Mouse (Mus musculus) c-Kit-negative CD71-positive TER-119-positive erythroid progenitor cells, embryonic 14.5 days (primary cell): ENCODE measurements at regions not wholly inside any gene's neighbourhood (a gene's known extent, or its start where the extent isn't known, plus 50 kb on each side); places are given as distances from the start of the nearest gene placed in this dataset.
"Not testable (repeated sequence)": the region's sequence is repeated elsewhere in the genome, so short reads cannot be mapped to it uniquely, and the experiment has no call there.

Experiments used
- DNase-seq: peaks from one replicate; pipeline ENCODE4 v3.0.0-alpha.2; 2013; ENCODE audit warnings: low read depth, low spot score

- DNase-seq = no peak
Observed at GRCm38 (mm10) chr11:52460190-52460780, 64.1 kb downstream of the 9530068E07Rik start.

- not testable (repeated sequence) for DNase-seq
Observed at GRCm38 (mm10) chr11:52471128-52471527, 74.9 kb downstream of the 9530068E07Rik start.

GRCm38 (mm10) chr11:52480111-52480510 lies 83.9 kb downstream of the 9530068E07Rik start:
- DNase-seq = not testable (repeated sequence)

- not testable (repeated sequence) for DNase-seq
Observed at GRCm38 (mm10) chr11:52480694-52481093, 84.5 kb downstream of the 9530068E07Rik start.

GRCm38 (mm10) chr11:52483534-52483933 lies 87.3 kb downstream of the 9530068E07Rik start:
- DNase-seq = not testable (repeated sequence)

GRCm38 (mm10) chr11:52488538-52488937 lies 92.3 kb downstream of the 9530068E07Rik start:
- DNase-seq = not testable (repeated sequence)

GRCm38 (mm10) chr11:52493336-52493735 lies 97.1 kb downstream of the 9530068E07Rik start:
- no peak for DNase-seq

GRCm38 (mm10) chr11:52496908-52497307 lies 100.7 kb downstream of the 9530068E07Rik start:
- DNase-seq = no peak

GRCm38 (mm10) chr11:52502759-52503365 lies 106.6 kb downstream of the 9530068E07Rik start:
- DNase-seq = no peak

GRCm38 (mm10) chr11:52511831-52512297 lies 115.6 kb downstream of the 9530068E07Rik start:
- DNase-seq = no peak

GRCm38 (mm10) chr11:52517330-52517729 lies 121.1 kb downstream of the 9530068E07Rik start:
- peak; percentile 16 for DNase-seq

- no peak for DNase-seq
Observed at GRCm38 (mm10) chr11:52519877-52520276, 123.6 kb downstream of the 9530068E07Rik start.

GRCm38 (mm10) chr11:52521879-52522278 lies 125.7 kb downstream of the 9530068E07Rik start:
- no peak for DNase-seq

- no peak for DNase-seq
Observed at GRCm38 (mm10) chr11:52522384-52522783, 126.2 kb downstream of the 9530068E07Rik start.

- DNase-seq = no peak
Observed at GRCm38 (mm10) chr11:52523191-52523590, 127.0 kb downstream of the 9530068E07Rik start.

- no peak for DNase-seq
Observed at GRCm38 (mm10) chr11:52523671-52524070, 127.4 kb downstream of the 9530068E07Rik start.

- DNase-seq = no peak
Observed at GRCm38 (mm10) chr11:52525446-52525845, 129.2 kb downstream of the 9530068E07Rik start.

GRCm38 (mm10) chr11:52526306-52526705 lies 130.1 kb downstream of the 9530068E07Rik start:
- DNase-seq = no peak

- DNase-seq = no peak
Observed at GRCm38 (mm10) chr11:52533379-52533778, 137.2 kb downstream of the 9530068E07Rik start.

GRCm38 (mm10) chr11:52534586-52534985 lies 138.4 kb downstream of the 9530068E07Rik start:
- no peak for DNase-seq

- no peak for DNase-seq
Observed at GRCm38 (mm10) chr11:52536211-52536610, 140.0 kb downstream of the 9530068E07Rik start.

GRCm38 (mm10) chr11:52536841-52537240 lies 140.6 kb downstream of the 9530068E07Rik start:
- no peak for DNase-seq

GRCm38 (mm10) chr11:52537819-52538435 lies 141.7 kb downstream of the 9530068E07Rik start:
- DNase-seq = no peak
